Mouse (Mus musculus) stomach, postnatal 0 days (tissue): Measurements from ENCODE around the gene Olfr1013.

Experiments used
- CTCF ChIP-seq: IDR thresholded peaks from 2 replicates; pipeline ENCODE4 v1.5.1; 2016; ENCODE audit warnings: antibody characterized with exemption, low read depth, mild to moderate bottlenecking, moderate library complexity
- EP300 ChIP-seq: optimal IDR thresholded peaks from 2 replicates; pipeline ENCODE3; 2016; ENCODE audit warnings: antibody characterized with exemption

GRCm38 (mm10) chr2:85725793-85726192 is 41.1 kb upstream of the Olfr1013 start:
- peak; percentile 85 for TF ChIP-seq CTCF
- TF ChIP-seq EP300, result no peak
